Mouse (Mus musculus) B cell, adult (primary cell): ENCODE measurements around the gene Fgfr3. TPM values are rescaled to one million over a fixed set of nuclear protein-coding genes. Genes with fewer than 3 reads are reported as not detected.

Experiments
- total RNA-seq: library from RNA; stranded (reverse); gene quantifications from 4 replicates; pipeline ENCODE4 v1.2.4, GENCODE M21; 2023; ENCODE audit not compliant: inconsistent age

The Fgfr3 gene
- 0.74 TPM in 1 of 4 replicates, not detected in the others for total RNA-seq

GRCm38 (mm10) chr5:33721541-33722265 is at the start of gene Fgfr3:
Fgfr3 (plus strand) TSS chr5:33721674.

GRCm38 (mm10) chr5:33782345-33782998 is 61.0 kb downstream of the Fgfr3 start, which contains the start of gene Letm1:
Letm1 (minus strand) TSS chr5:33782817.

Other genes with a start within 250 kb of the Fgfr3 start
- 29.1 to 34.4 TPM (median 31.2 TPM) in 4 replicates for gene Fam53a, start 92.0 kb upstream of the Fgfr3 start, total RNA-seq
- 0.87 to 1.6 TPM (median 1.1 TPM) in 4 replicates for gene Gm9903, start 91.7 kb upstream of the Fgfr3 start, total RNA-seq
- gene Slbp, start 69.1 kb upstream of the Fgfr3 start, total RNA-seq: 88.1 to 101 TPM (median 97.8 TPM) in 4 replicates
- gene Tacc3, start 63.5 kb upstream of the Fgfr3 start, total RNA-seq: 15.1 to 18.2 TPM (median 16.0 TPM) in 4 replicates
- gene Tmem129, start 63.3 kb upstream of the Fgfr3 start, total RNA-seq: 10.1 to 10.9 TPM (median 10.8 TPM) in 4 replicates
- 69.9 to 78.2 TPM (median 75.2 TPM) in 4 replicates for gene Letm1, start 61.1 kb downstream of the Fgfr3 start, total RNA-seq
- gene Nsd2, start 99.1 kb downstream of the Fgfr3 start, total RNA-seq: 35.1 to 40.4 TPM (median 37.3 TPM) in 4 replicates
- 27.4 to 35.4 TPM (median 30.8 TPM) in 4 replicates for gene Nelfa, start 214.7 kb downstream of the Fgfr3 start, total RNA-seq